Mouse (Mus musculus): ENCODE data around the gene Pcbp3.
A peak's percentile ranks its signal among the peaks of the same experiment; 100 is the strongest.

The Pcbp3 gene

DNA sequence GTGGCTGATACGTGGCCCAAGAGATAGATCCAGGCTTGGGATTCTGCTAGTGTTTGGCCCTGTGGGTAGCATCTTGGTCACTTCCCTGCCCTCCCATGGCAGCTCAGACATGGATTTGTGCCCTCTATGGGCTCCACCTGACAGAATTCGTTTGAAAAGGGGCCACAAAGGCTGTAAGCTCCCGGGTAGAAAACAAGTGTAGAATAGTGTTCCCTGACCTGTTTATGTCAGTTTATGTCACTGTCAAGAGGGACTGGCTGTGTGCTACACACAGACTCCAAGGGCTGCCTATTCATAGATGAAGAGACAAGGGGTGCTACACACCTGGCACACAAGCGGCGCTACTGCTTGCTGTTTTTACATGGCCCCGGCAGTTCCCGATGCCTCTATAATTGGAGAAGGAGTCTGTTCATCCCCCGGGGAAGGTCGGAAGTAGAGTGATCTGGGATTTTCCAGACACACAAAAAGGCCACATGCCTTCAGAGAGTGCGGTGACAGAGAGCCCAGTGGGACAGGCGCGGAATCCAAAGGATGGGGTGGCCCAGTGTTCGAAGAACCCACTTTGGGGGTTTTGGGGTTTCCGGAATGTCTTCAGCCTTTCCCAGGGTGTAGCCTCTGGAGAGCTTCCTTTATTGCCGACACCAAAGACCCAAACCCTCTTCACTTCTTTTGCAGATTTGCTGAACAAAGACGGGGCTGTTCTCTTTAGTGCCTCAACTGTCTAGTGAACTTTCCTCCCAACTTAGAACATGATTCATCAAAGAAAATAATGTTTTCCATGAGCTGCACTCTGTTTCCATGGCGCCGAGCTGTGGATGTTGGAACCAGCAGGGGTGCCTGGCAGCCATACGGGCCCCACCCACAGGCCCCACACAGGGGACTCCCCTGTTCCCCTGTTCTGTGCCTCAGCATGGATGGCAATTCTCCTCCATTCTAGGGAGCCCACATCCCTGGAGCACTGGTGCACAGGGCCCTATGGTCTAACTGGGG is 231.8 kb downstream of the Pcbp3 start:
- DNase-seq (ENCODE audit: low spot score), result peak; percentile 36

DNA sequence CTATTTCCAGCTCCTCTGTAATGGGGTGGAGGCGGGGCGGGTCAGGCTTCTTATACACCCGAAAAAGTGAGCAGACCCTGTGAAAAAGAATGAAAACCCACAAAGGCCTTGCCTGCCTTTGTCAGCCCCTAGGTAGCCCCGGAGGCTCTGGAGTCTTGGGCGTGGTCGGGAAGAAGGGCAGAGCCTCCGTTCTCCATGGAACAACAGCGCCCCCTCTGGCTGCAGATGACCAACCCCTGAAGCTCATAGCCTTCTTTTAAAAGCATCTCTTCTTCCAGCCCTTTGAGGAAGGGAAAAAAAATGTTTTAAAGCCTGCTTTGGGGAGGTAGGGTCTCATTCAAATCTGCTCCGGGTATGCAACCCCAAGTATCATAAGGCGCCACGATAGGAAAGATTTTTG is 233.3 kb downstream of the Pcbp3 start:
- no peak for DNase-seq (ENCODE audit: low spot score)

DNA sequence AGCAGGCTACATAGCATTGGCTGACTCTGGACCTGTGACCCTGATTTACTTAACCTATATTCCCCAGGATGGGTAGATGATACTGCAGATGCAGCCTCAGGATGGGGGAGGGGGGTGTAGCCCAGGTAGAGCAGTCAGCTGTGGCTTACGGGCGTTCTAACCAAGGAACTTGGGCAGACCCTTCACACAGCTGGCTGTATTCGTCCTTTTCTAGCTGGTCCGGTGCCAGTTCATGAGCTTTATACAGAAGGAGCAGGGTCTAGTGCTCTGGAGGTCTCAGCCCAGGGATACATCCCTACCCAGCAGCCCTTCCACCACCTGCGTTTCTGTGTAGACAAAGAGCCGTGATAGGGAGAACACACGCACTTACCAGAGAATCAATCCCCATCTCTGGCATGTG is 234.4 kb downstream of the Pcbp3 start:
- DNase-seq (ENCODE audit: low spot score), result no peak

DNA sequence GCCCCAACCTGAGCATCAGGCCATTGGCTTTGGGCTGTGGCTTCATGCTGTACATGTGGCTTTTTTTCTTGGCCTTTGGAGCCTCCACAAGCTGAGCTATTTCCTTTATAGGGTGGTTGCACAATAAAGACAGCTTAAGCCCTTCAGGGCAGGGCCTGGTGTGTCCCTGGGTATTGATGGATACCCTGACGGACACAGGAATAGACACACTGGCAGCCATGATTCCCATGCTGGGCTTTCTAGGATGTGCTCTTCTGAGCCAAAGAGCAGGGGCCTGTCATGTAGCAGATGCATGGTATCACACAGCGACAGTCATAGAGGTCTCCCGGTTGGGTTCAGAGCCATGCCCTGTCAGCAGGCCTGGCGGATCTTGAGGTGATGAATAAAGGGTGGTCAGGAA is 234.8 kb downstream of the Pcbp3 start:
- no peak for DNase-seq (ENCODE audit: low spot score)

DNA sequence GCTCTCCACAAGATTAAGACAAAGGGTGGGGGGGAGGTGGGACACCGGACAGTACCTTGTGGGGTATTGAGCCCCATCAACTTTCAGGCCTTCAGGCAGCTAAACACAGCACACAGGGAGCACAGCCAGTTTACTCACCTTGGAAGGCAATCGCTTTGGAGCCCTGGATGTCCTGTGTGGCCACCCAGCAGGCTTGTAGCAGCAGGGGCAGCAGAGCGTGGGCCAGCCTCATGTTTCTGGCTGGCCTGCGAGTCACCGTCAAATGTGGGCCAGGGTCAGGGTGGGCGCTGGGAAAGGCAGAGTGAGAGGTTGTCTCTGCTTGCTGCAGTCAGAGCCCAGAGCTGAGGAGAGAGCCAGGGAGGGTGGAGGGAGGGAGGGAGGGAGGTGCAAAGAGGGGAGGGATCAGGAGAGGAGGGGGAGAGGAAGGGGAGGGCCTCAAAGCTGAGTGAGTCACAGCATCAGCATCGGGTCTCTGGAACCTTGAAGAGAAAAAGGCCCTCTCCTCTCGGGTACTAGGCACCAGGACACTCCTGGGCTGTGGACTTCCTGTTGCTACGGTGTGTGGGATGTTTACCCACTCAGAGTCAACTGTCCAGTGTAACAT is 235.9 kb downstream of the Pcbp3 start, which contains the start of gene Col6a1:
TSS of gene Col6a1 (minus strand) at position 487 of the 604 bp plus-strand sequence.
- no peak for DNase-seq (ENCODE audit: low spot score)

DNA sequence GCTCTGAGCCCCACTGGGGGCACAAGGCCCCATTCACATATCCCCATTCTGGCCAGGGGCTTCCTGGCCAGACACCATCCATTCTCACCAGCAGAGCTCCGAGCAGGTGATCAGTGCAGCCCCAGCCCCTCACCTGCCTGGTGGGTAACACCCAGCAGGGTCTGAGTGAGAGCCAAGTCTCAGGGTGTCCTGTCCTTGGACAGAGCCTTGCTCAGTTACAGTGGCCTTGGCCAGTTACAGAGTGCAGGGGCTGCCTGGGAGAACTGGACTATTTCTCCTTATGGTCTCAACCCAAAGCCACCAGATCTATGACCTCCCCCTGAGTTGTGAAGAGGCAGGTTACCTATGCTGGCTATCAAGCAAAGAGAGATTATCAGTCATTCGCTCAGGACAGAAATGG is 236.6 kb downstream of the Pcbp3 start:
- DNase-seq (ENCODE audit: low spot score), result no peak

DNA sequence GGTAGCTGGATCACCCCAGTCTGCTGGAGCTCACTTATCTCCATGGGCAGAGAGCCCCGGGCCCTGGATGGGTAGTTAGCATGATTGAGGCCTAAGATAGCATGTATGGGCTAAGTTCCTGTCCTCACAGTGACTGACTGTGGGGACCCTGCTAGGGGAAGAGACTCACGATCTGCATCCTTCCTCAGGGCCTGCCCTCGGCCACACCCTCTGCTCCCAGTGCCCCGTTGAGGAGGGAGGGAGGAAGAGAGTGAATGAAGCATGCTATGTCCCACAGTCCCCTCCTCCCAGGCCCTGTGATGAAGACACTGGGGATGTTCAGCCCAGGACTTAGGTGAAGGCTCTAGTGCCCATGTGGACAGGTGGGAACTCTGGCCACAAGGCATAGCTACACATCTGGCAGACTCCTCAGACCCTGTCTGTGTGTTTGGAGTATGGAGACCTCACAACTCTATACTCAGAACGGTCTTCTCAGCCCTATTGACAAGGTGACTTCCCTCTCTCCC is 237.4 kb downstream of the Pcbp3 start:
- DNase-seq (ENCODE audit: low spot score), result no peak

DNA sequence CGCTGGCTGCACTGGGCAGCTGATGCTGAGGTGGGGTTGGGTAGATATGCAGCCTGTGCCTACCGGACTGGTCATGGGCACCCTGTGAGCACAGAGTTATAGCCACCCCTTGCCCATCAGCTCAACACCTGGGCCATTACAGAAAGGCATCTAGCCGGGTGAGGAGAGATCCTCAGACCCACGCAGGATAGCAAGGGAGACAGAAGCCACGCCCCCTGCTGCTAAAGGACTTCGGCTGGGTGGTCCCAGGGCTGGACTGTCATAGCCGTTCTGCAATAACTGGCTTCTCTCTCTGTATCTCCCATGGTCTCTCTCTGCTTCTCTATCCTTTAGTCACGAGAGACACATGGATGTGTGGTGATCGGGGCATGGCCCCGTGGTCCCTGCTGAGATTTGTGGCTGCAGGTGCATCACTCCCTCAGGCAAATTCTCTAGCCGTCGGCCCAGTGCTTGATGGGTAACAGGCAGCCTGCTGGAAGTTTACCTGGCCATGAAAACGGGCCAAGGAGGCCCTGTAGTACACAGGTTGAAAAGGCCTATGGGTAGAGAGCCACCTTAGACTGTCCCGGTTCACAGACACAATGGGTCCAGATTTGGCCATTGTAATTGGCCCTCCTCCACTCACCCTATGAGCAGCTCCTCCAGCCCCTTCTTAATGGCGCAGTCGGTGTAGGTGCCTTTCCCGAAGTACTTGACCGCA is 238.8 kb downstream of the Pcbp3 start:
- no peak for DNase-seq (ENCODE audit: low spot score)

DNA sequence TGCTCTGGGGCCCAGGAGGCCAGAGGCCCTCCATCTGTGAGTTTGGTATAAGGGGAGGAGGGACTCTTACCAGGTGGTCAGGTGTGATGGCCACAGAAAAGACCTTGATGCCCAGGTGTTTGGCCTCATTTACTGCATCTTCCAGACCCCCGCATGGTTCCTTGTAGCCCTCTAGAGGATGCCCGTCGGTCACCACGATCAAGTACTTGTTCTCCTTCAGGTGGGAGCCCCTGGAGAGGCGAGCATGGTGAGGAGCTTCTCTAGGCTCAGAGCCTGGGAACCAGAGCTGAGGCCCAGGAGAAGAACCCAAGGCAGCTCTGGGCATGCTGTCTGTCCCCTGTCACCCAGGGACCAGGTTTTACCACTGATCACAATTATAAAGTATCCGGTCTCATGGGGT is 239.9 kb downstream of the Pcbp3 start:
- no peak for DNase-seq (ENCODE audit: low spot score)

DNA sequence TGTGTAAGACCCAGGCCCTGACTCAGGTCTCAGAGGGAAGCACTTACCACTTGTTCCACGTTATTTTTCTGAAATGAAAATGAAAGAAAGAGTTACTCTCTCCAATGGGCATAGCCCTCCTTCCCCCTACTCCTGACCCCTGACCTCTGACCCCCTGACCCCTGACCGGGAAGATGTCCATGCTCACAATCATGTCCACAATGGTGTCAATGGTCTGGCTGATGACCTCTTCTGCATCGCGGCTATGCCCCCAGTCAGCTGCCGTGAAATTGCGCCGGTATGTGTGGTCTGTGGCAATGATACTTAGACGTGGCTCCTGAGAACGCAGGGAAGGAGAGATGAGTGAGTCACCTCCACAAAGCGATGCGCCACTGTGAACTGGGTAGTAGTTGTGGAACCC is 240.5 kb downstream of the Pcbp3 start:
- no peak for DNase-seq (ENCODE audit: low spot score)

DNA sequence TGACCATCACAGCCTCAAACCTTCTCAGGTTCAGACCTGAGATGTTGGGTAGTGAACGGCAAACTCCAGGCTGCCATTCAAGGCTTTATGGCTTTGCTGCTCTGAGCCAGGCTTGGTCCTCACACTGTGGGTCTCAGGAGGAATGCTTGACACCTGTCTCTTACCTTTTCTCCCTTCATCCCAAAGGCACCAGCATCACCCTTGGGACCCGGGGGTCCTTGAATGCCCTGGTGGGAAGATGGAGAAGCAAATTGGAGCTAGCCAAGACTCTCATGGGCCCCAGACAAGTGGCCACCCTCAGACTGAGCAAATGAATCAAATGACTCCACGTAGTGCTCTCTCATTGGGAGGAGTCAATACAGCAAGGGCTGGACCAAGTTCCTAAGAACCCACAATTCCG is 244.1 kb downstream of the Pcbp3 start:
- DNase-seq (ENCODE audit: low spot score), result no peak

DNA sequence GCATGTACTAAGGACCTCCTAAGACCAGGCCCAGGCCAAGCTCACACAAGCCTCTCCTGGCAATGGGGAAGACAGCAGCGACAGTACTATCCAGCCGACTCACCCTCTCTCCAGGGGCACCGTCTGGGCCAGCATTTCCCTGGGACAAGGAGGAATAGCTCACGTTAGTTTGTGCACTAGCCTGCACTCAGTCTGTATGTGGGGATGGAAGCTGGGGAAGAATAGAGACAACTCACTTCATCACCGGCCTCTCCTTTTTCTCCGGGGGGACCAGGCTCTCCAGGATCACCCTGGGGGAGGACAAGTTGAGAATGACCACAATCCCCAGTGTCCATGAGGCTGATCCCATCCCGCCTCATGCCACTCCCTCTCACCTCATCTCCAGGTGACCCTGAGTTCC is 244.7 kb downstream of the Pcbp3 start:
- no peak for DNase-seq (ENCODE audit: low spot score)

DNA sequence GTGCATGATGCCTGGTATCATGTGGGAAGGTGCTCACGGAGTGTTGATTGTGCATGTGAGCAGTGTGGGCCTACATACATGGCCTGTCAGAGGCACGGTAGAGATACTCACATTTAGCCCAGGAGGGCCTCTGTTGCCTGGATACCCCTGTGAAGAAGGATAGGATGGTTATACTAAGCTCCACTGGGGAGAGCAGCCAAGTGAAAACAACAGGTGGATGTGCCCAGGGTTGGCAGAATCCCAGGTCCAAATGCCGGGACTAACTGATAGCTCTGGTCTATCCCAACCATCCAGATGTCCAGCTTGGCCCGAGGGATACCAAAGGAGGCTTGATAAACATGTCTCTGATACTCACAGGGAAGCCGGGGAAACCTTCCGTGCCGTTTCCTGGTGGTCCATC is 247.4 kb downstream of the Pcbp3 start:
- no peak for DNase-seq (ENCODE audit: low spot score)

DNA sequence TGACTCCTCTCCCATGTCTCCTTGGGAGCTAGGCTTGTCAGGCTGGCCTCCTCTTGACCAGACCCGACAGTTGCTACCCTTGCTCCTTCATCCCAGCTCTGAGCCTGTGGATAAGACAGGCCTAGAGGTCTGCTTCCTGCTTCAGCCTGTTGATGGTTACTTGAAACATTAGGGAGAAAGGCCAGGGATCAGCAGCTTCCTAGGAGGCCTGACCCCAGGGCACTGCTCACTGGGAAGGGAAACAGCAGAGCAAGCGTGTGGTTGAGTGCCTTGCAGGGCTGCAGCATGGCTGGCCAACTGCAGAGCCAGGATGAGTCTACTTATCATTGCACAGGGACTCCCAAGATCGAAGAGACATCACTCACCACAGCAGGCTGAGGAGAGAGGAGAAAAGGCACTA is 249.2 kb downstream of the Pcbp3 start:
- no peak for DNase-seq (ENCODE audit: low spot score)
